Mouse (Mus musculus): ENCODE data around the gene Bgn.

- TF ChIP-seq POLR2A (IDR thresholded peaks at IDR 0.05; ENCODE audit: borderline replicate concordance, low read depth, low read length), result no peak
- TF ChIP-seq CTCF (IDR thresholded peaks at IDR 0.05; ENCODE audit: low read depth, low read length), result no peak
These were observed 24.5 kb upstream of the Bgn start, which contains the start of gene Haus7 for GRCm38 (mm10) chrX:73458877-73459392.

Measured in bone marrow macrophage, adult 2 months (primary cell).